Mouse (Mus musculus): ENCODE measurements at regions not wholly inside any gene's neighbourhood (a gene's known extent, or its start where the extent isn't known, plus 50 kb on each side); places are given as distances from the start of the nearest gene placed in this dataset.

DNA sequence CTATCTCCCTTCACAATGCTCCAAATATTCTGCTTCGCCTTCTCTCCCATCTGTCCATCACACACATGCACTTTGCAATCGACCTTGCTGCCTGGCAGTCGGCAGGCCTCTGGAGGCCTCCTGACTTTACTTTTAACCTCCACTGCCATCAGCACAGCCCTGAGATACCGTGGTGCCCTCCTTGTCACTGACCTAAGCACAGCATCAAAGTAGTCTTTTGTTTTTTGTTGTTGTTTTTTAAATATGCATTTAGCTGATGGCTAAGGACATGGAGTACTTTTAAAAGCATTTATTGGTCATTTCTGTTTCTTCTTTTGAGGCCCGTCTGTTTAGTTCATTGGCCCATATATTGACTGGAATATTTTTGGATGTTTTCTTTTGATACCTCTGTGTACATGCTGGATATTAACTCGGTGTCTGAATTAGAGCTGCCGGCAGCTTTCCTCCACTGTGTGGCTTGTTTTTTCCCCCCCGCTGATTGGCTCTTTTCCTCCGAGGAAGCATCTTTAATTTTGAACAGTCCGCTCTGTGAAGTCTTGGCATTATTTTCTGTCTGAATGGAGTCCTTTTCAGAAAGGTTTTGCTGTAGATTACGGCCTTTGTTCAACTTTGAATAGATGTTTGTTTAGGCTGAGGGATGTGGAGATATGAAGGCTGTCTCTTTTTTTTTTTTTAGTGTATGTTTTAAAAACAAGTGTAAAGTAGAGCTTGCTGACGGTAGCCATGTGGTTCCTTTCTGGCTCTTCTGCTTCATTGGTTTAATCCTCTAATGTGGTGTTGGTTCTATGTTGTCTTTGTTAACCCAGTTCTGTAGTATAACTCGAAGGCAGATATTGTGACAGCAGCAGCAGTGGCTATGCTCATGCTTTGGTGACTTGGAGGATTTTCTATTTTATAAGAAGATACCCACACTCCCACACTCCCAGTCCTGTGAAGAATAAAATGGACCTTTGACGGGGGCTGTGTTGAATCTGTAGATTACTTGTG is 449.1 kb downstream of the Tdrd3 start:
- H3K4me2 ChIP-seq (replicated peaks), result peak overlapping the region; percentile 41
- ATAC-seq, result peak; percentile 70
- H3K27ac ChIP-seq, result no peak overlapping the region; the same call in 1 of the 2 replicates
- no peaks in the 10 kb centered on the region for H3K9me3 ChIP-seq
- no peak overlapping the region for H3K4me3 ChIP-seq (replicated peaks)
- 17% methylated on average over 14 of the region's 14 CpGs for WGBS
- no peaks in the 10 kb centered on the region for H3K36me3 ChIP-seq
- H3K27me3 ChIP-seq, result 0 out of 2 replicates have a peak, but pooled peaks cover 4% of the 10 kb centered on the region
- H3K9ac ChIP-seq (replicated peaks), result no peak overlapping the region; the same call in 1 of the 2 replicates
- peaks cover 12% of the 10 kb centered on the region for H3K4me1 ChIP-seq (replicated peaks)

DNA sequence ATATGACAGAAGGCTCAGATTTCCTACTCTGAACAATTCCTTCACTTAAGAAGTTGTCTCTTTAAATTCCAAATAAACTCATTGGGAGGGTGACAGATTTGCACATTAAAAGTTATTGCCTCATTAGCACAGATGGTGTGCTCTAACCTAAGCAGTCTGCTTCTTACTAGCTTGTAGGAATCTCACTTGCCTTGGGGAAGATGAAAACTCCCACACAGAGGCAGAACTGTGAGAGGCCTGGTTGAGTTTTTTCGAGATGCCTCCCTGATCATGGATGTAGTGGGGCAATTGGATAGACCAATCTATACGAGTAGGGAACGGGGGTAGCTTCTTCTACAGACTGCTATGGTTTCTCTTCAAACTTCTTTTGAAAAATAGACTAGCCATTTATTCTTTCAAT is 485.3 kb downstream of the Tdrd3 start:
- Histone ChIP-seq H3K27ac (no peak overlapping the region), H3K4me2 (replicated peaks) (no peak overlapping the region), H3K4me3 (replicated peaks) (no peak overlapping the region), H3K9me3 (no peaks in the 10 kb centered on the region), H3K9ac (replicated peaks) (no peak overlapping the region), H3K4me1 (replicated peaks) (no peaks in the 10 kb centered on the region), H3K27me3 (no peaks in the 10 kb centered on the region), H3K36me3 (no peaks in the 10 kb centered on the region)
- WGBS, result 87% methylated on average over 3 of the region's 3 CpGs
- ATAC-seq, result no peak

DNA sequence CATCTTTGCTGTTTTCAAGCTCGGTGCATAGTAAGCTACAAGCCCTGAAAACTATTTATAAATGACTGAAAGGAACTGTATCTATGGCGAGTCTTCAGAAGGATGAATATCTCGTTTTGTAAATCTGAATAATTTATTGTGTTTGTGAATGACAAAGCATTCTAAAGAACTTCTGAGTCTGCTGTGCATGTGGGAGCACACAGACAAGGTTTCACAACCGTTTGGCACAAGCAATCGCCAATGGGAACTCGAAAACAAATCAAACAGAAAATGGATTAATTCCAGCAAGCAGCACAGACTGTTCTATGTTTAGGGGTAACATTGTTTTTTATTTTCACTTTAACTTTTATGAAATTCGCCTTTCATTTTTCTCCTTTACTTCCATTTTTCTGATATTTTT is 486.0 kb downstream of the Tdrd3 start:
- H3K36me3 ChIP-seq, result no peaks in the 10 kb centered on the region
- no peaks in the 10 kb centered on the region for H3K9me3 ChIP-seq
- H3K27ac ChIP-seq, result no peak overlapping the region
- no peak overlapping the region for H3K4me2 ChIP-seq (replicated peaks)
- H3K4me3 ChIP-seq (replicated peaks), result no peak overlapping the region
- 81% methylated on average over 7 of the region's 7 CpGs for WGBS
- H3K4me1 ChIP-seq (replicated peaks), result no peaks in the 10 kb centered on the region
- H3K9ac ChIP-seq (replicated peaks), result no peak overlapping the region
- no peaks in the 10 kb centered on the region for H3K27me3 ChIP-seq
- ATAC-seq, result no peak
